7 mouse cellular contexts compared by ENCODE assay signal in the genomic region with DNA sequence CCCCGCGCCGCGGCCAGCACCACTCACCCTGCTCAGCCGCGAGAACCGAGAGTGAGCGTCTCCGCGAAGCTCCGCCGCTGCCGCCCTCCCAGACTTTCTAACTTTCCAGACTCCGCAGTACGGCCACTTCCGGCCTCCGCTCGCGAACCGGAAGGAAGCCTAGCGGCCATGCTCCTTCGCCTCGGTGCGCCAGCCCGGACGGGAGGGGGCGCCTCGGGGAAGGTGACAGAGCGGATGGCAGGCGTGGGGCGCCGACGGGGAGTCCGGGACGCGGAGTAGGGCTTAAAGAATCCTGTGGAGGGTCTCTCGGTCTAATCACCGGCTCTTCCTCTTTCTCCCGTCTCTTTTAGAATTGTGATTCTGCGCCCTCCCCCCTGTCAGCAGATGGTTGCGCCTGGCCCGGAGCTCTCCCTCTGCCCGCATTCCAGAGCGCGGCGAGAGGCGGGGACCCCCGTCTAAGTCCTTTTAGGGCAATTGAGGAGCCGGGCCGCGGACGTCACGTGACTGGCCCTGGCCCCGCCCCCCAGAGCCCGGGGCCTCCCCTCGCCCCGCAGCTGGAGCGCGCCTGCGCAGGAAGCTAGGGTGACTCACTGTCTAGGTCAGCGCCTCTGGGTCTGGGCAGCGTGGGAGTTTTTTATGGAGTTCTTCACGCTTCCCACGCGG. TPM values are rescaled to one million over a fixed set of nuclear protein-coding genes. Genes with fewer than 3 reads are reported as not detected.
A peak's percentile ranks its signal among the peaks of the same experiment; 100 is the strongest.
DNase-seq lines count a peak whose midpoint lies in the region; ATAC-seq lines count a peak whose summit lies in the region.

Gene Myom1 (plus strand): TSS at position 553 of the 663 bp plus-strand sequence.

- H3K4me1 ChIP-seq in intestine, embryonic 15.5 days (replicated peaks), result peaks cover 18% of the 10 kb centered on the region
- peaks cover 30% of the 10 kb centered on the region for H3K4me1 ChIP-seq in midbrain, embryonic 10.5 days

- H3K9me3 ChIP-seq in intestine, embryonic 15.5 days, result no peaks in the 10 kb centered on the region
- H3K9me3 ChIP-seq in midbrain, embryonic 10.5 days (replicated peaks), result no peaks in the 10 kb centered on the region

- WGBS in intestine, embryonic 15.5 days, result under 1% methylated on average over 63 of the region's 65 CpGs
- WGBS in midbrain, embryonic 10.5 days, result under 1% methylated on average over 65 of the region's 65 CpGs

- peak within 1 kb of the TSS; percentile 60 for H3K4me2 ChIP-seq in intestine, embryonic 15.5 days (replicated peaks)

- peak within 1 kb of the TSS; percentile 91 for H3K4me3 ChIP-seq in intestine, embryonic 15.5 days (replicated peaks)
- H3K4me3 ChIP-seq in midbrain, embryonic 10.5 days, result peak within 1 kb of the TSS; percentile 72

- DNase-seq in adrenal gland, adult 2 months, result peak; percentile 99
- DNase-seq in embryo, embryonic 11.5 days (ENCODE audit: low read depth, low spot score), result peak; percentile 98
- DNase-seq in gastrocnemius, postnatal 36 days, result peak; percentile 98 to 99
- DNase-seq in left cerebral cortex, postnatal 25 days (ENCODE audit: low spot score in 2 of 2), result peak; percentile 96 to 98
- peak; percentile 98 for DNase-seq in midbrain, embryonic 10.5 days (ENCODE audit: low spot score)
- DNase-seq in right cerebral cortex, postnatal 4 days, result peak; percentile 90

- peak within 1 kb of the TSS; percentile 100 for H3K27ac ChIP-seq in intestine, embryonic 15.5 days
- peak within 1 kb of the TSS; percentile 99 for H3K27ac ChIP-seq in midbrain, embryonic 10.5 days (replicated peaks)

- intact Hi-C loops in gastrocnemius, postnatal 36 days (cut with DNase I), result loop anchor here (5.0 to 10.0 kb wide), 3 partner anchors 35 to 193 kb away; no protein-coding TSS in a partner anchor
- intact Hi-C loops in left cerebral cortex, postnatal 25 days (cut with DNase I), result loop anchor here (5.0 kb wide), 2 partner anchors 180 to 200 kb away; partner anchors contain the start of gene Lpin2

- peak within 1 kb of the TSS; percentile 98 for H3K9ac ChIP-seq in intestine, embryonic 15.5 days

- H3K36me3 ChIP-seq in intestine, embryonic 15.5 days, result no peaks in the 10 kb centered on the region
- 0 out of 2 replicates have a peak, but pooled peaks cover 7% of the 10 kb centered on the region for H3K36me3 ChIP-seq in midbrain, embryonic 10.5 days

- no peaks in the 10 kb centered on the region for H3K27me3 ChIP-seq in intestine, embryonic 15.5 days (replicated peaks)
- H3K27me3 ChIP-seq in midbrain, embryonic 10.5 days (ENCODE audit: low read depth, poor library complexity, severe bottlenecking), result no peaks in the 10 kb centered on the region

- peak; percentile 95 for ATAC-seq in intestine, embryonic 15.5 days

RNA-seq across cellular contexts. Expression of gene Myom1, which starts in this region (rescaled TPM):
- 1 to 10 TPM; 1.8 to 2.0 TPM for total RNA-seq in adrenal gland, adult 2 months (2021)
- polyA plus RNA-seq in adrenal gland, adult 2 months (2012; rRNA removed), result 0.32 and 0.89 TPM in 2 replicates
- 1,000 to 10,000 TPM; 1,200 to 1,249 TPM for total RNA-seq in gastrocnemius, postnatal 36 days (2021)
- 11.1 and 12.6 TPM in 2 replicates for polyA plus RNA-seq in intestine, embryonic 15.5 days (2015; fragmentation: Nextera tagmentation; extraction: Ambion mirVana)
- total RNA-seq in left cerebral cortex, postnatal 25 days (2021), result 1 to 10 TPM; 2.0 to 4.1 TPM
- polyA plus RNA-seq in midbrain, embryonic 10.5 days (2016; fragmentation: Nextera tagmentation; extraction: Ambion mirVana), result 1.7 and 2.3 TPM in 2 replicates

Comparison
In these comparisons a context has a peak if more than half of its experiments do, and no peak if none do; other contexts are left out.
1. Peak in every context shown above with its lines: DNase-seq, ATAC-seq, H3K4me3 ChIP-seq and H3K27ac ChIP-seq.
2. RNA of gene Myom1 (total RNA-seq): 1,200 to 1,249 TPM in gastrocnemius, postnatal 36 days; 2.0 to 4.1 TPM in left cerebral cortex, postnatal 25 days and 1.8 to 2.0 TPM in adrenal gland, adult 2 months; every median in the first group is over 100 times any median in the second.